Mouse (Mus musculus): ENCODE results near the gene Sms.

GRCm38 (mm10) chrX:157490769-157491144 lies 1.3 kb downstream of the Sms start:
- TF ChIP-seq EP300 (IDR thresholded peaks at IDR 0.05; ENCODE audit: low read depth) (no peak), CTCF (IDR thresholded peaks at IDR 0.05; ENCODE audit: low read depth) (no peak)
